Mouse (Mus musculus): ENCODE data around the gene Sergef. TPM values are rescaled to one million over a fixed set of nuclear protein-coding genes. Genes with fewer than 3 reads are reported as not detected.

Gene Sergef
- polyA plus RNA-seq, 1 experiment from 2014 or later, result 15.5 TPM

- Histone ChIP-seq H3K36me3 (ENCODE audit: insufficient read depth, low read length) (no peaks in the 10 kb centered on the region), H3K4me1 (replicated peaks; ENCODE audit: insufficient read depth, low read length) (no peaks in the 10 kb centered on the region), H3K27ac (no peak overlapping the region), H3K9ac (ENCODE audit: low read depth, low read length) (no peak overlapping the region), H3K9me3 (replicated peaks; ENCODE audit: low read length) (no peaks in the 10 kb centered on the region), H3K4me2 (ENCODE audit: low read length) (no peak overlapping the region), H3K4me3 (replicated peaks; ENCODE audit: low read depth, low read length) (no peak overlapping the region), H3K27me3 (ENCODE audit: insufficient read depth, low read length) (no peaks in the 10 kb centered on the region)
- TF ChIP-seq CTCF (IDR thresholded peaks at IDR 0.05; ENCODE audit: low read depth), result no peak
- ATAC-seq (replicated peaks; ENCODE audit: low FRiP score, low read depth), result no peak
- WGBS, result 88% methylated on average over 10 of the region's 10 CpGs
- no peak for DNase-seq (ENCODE audit: low spot score)
Observed at GRCm38 (mm10) chr7:46586621-46587216, 52.9 kb downstream of the Sergef start.

- ATAC-seq (replicated peaks; ENCODE audit: low FRiP score, low read depth), result no peak
- TF ChIP-seq CTCF (IDR thresholded peaks at IDR 0.05; ENCODE audit: low read depth), result no peak
- Histone ChIP-seq H3K27ac (no peak overlapping the region), H3K4me3 (replicated peaks; ENCODE audit: low read depth, low read length) (no peak overlapping the region), H3K36me3 (ENCODE audit: insufficient read depth, low read length) (no peaks in the 10 kb centered on the region), H3K4me1 (replicated peaks; ENCODE audit: insufficient read depth, low read length) (no peaks in the 10 kb centered on the region), H3K9me3 (replicated peaks; ENCODE audit: low read length) (no peaks in the 10 kb centered on the region), H3K9ac (ENCODE audit: low read depth, low read length) (no peak overlapping the region), H3K27me3 (ENCODE audit: insufficient read depth, low read length) (no peaks in the 10 kb centered on the region), H3K4me2 (ENCODE audit: low read length) (no peak overlapping the region)
- WGBS, result 95% methylated on average over 6 of the region's 6 CpGs
- DNase-seq (ENCODE audit: low spot score), result no peak
Observed at GRCm38 (mm10) chr7:46582750-46583149, 56.9 kb downstream of the Sergef start.

GRCm38 (mm10) chr7:46581358-46581930 lies 58.2 kb downstream of the Sergef start:
- DNase-seq (ENCODE audit: low spot score) (no peak), ATAC-seq (replicated peaks; ENCODE audit: low FRiP score, low read depth) (no peak)
- no peak for TF ChIP-seq CTCF (IDR thresholded peaks at IDR 0.05; ENCODE audit: low read depth)
- Histone ChIP-seq H3K27me3 (ENCODE audit: insufficient read depth, low read length) (no peaks in the 10 kb centered on the region), H3K36me3 (ENCODE audit: insufficient read depth, low read length) (no peaks in the 10 kb centered on the region), H3K4me1 (replicated peaks; ENCODE audit: insufficient read depth, low read length) (no peaks in the 10 kb centered on the region), H3K9me3 (replicated peaks; ENCODE audit: low read length) (no peaks in the 10 kb centered on the region), H3K4me3 (replicated peaks; ENCODE audit: low read depth, low read length) (no peak overlapping the region), H3K9ac (ENCODE audit: low read depth, low read length) (no peak overlapping the region), H3K4me2 (ENCODE audit: low read length) (no peak overlapping the region), H3K27ac (no peak overlapping the region)
- WGBS, result 68% methylated on average over 8 of the region's 8 CpGs

GRCm38 (mm10) chr7:46578091-46578490 lies 61.5 kb downstream of the Sergef start:
- WGBS, result 91% methylated on average over 5 of the region's 5 CpGs

DNA sequence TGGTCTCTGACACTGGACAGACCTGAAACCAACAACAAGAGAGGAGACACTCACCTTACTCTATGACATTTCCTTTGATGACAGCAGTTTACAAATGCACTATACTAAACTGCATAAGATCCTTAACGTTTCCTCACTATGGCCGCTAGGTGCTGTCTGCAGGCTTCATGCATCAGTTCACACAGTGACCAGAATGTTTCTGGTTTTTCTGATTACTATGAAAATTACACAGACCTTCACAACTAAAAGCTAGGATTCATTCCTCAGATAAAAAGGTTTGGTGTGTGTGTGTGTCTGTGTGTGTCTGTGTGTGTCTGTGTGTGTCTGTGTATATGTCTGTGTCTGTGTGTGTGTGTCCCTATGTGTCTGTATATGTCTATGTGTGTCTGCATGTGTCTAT lies 63.7 kb downstream of the Sergef start:
- no peak for DNase-seq (ENCODE audit: low spot score)
- no peaks in the 10 kb centered on the region for H3K36me3 ChIP-seq (ENCODE audit: insufficient read depth, low read length)
- peak; percentile 27; the same call in 1 of the 2 replicates for TF ChIP-seq CTCF (IDR thresholded peaks at IDR 0.05; ENCODE audit: low read depth)

More at GRCm38 (mm10) chr7:46578091-46578490, 61.5 kb downstream of the Sergef start:
- ATAC-seq (replicated peaks; ENCODE audit: low FRiP score, low read depth), result no peak
- Histone ChIP-seq H3K36me3 (ENCODE audit: insufficient read depth, low read length) (no peaks in the 10 kb centered on the region), H3K9ac (ENCODE audit: low read depth, low read length) (no peak overlapping the region), H3K4me3 (replicated peaks; ENCODE audit: low read depth, low read length) (no peak overlapping the region), H3K4me2 (ENCODE audit: low read length) (no peak overlapping the region), H3K27ac (no peak overlapping the region), H3K9me3 (replicated peaks; ENCODE audit: low read length) (no peaks in the 10 kb centered on the region), H3K27me3 (ENCODE audit: insufficient read depth, low read length) (no peaks in the 10 kb centered on the region), H3K4me1 (replicated peaks; ENCODE audit: insufficient read depth, low read length) (no peaks in the 10 kb centered on the region)
- TF ChIP-seq CTCF (IDR thresholded peaks at IDR 0.05; ENCODE audit: low read depth), result no peak
- DNase-seq (ENCODE audit: low spot score), result no peak

GRCm38 (mm10) chr7:46572803-46573594 lies 66.6 kb downstream of the Sergef start:
- no peaks in the 10 kb centered on the region for H3K4me1 ChIP-seq (replicated peaks; ENCODE audit: insufficient read depth, low read length)
- WGBS, result 68% methylated on average over 15 of the region's 15 CpGs
- H3K27me3 ChIP-seq (ENCODE audit: insufficient read depth, low read length), result no peaks in the 10 kb centered on the region
- ATAC-seq (replicated peaks; ENCODE audit: low FRiP score, low read depth), result no peak
- no peaks in the 10 kb centered on the region for H3K9me3 ChIP-seq (replicated peaks; ENCODE audit: low read length)
- no peak for TF ChIP-seq CTCF (IDR thresholded peaks at IDR 0.05; ENCODE audit: low read depth)
- DNase-seq (ENCODE audit: low spot score), result no peak
- no peaks in the 10 kb centered on the region for H3K36me3 ChIP-seq (ENCODE audit: insufficient read depth, low read length)
- H3K9ac ChIP-seq (ENCODE audit: low read depth, low read length), result no peak overlapping the region
- H3K4me3 ChIP-seq (replicated peaks; ENCODE audit: low read depth, low read length), result no peak overlapping the region
- no peak overlapping the region for H3K27ac ChIP-seq
- H3K4me2 ChIP-seq (ENCODE audit: low read length), result no peak overlapping the region

More for the DNA sequence above, 63.7 kb downstream of the Sergef start:
- WGBS, result 65% methylated on average over 2 of the region's 2 CpGs
- H3K27ac ChIP-seq, result no peak overlapping the region
- H3K4me2 ChIP-seq (ENCODE audit: low read length), result no peak overlapping the region
- H3K27me3 ChIP-seq (ENCODE audit: insufficient read depth, low read length), result no peaks in the 10 kb centered on the region
- H3K9me3 ChIP-seq (replicated peaks; ENCODE audit: low read length), result no peaks in the 10 kb centered on the region
- H3K4me1 ChIP-seq (replicated peaks; ENCODE audit: insufficient read depth, low read length), result no peaks in the 10 kb centered on the region
- H3K9ac ChIP-seq (ENCODE audit: low read depth, low read length), result no peak overlapping the region
- no peak for ATAC-seq (replicated peaks; ENCODE audit: low FRiP score, low read depth)
- H3K4me3 ChIP-seq (replicated peaks; ENCODE audit: low read depth, low read length), result no peak overlapping the region
